Mouse (Mus musculus) liver, embryonic 16.5 days (tissue): ENCODE measurements around the gene Vmn2r85. TPM values are rescaled to one million over a fixed set of nuclear protein-coding genes. Genes with fewer than 3 reads are reported as not detected.
"Not testable (repeated sequence)": the region's sequence is repeated elsewhere in the genome, so short reads cannot be mapped to it uniquely, and the experiment has no call there.

Experiments
- ATAC-seq: fragments of 200-750 bp; cut with Nextera tagmentation; 2 replicates; pipeline ENCODE4 v1.8.0; 2017; ENCODE audit warnings: low read depth, mild to moderate bottlenecking, moderate number of reproducible peaks, moderate library complexity
- H3K27ac ChIP-seq: fragments of 300-500 bp; sonication (generic); 2 replicates; pipeline ENCODE4 v1.5.1; 2014; ENCODE audit warnings: mild to moderate bottlenecking, low read length
- H3K27me3 ChIP-seq: fragments of 300-500 bp; sonication (generic); 2 replicates; pipeline ENCODE4 v1.6.1; 2014; ENCODE audit warnings: low read depth, low read length, mixed read lengths; ENCODE audit not compliant: control insufficient read depth, insufficient read depth
- H3K36me3 ChIP-seq: fragments of 300-500 bp; sonication (generic); 2 replicates; pipeline ENCODE4 v1.6.1; 2014; ENCODE audit warnings: mild to moderate bottlenecking; ENCODE audit not compliant: control insufficient read depth, insufficient read depth
- H3K4me1 ChIP-seq: fragments of 300-500 bp; sonication (generic); 2 replicates; pipeline ENCODE4 v1.6.1; 2014; ENCODE audit warnings: low read depth, low read length, mixed read lengths; ENCODE audit not compliant: control insufficient read depth
- H3K4me2 ChIP-seq: fragments of 300-500 bp; sonication (generic); 2 replicates; pipeline ENCODE4 v1.6.1; 2014; ENCODE audit warnings: low read depth, low read length, mixed read lengths
- H3K4me3 ChIP-seq: fragments of 300-500 bp; sonication (generic); 2 replicates; pipeline ENCODE4 v1.5.1; 2014; ENCODE audit warnings: low read depth, mild to moderate bottlenecking, low read length
- H3K9ac ChIP-seq: fragments of 300-500 bp; sonication (generic); 2 replicates; pipeline ENCODE4 v1.6.1; 2014; ENCODE audit warnings: low read depth, low read length
- H3K9me3 ChIP-seq: fragments of 300-500 bp; sonication (generic); replicated peaks from 2 replicates; pipeline ENCODE4 v1.6.1; 2016; ENCODE audit warnings: low read length; ENCODE audit not compliant: control insufficient read depth
- WGBS: fragments of 180-500 bp; shearing (Covaris S2); extraction: QIAGEN DNeasy Blood & Tissue Kit; methylation state at CpG from one replicate; pipeline ENCODE4 v1.1.7; 2014; ENCODE audit not compliant: insufficient replicate concordance; 5-methylcytosine and 5-hydroxymethylcytosine counted together
- polyA plus RNA-seq: library from polyadenylated mRNA; unstranded; fragments of >200 nt; fragmentation: Nextera tagmentation; extraction: Ambion mirVana; gene quantifications from 2 replicates; pipeline ENCODE4 v1.2.1, GENCODE M21; 2015

The Vmn2r85 gene
- polyA plus RNA-seq: 0.01 TPM in 1 of 2 replicates, not detected in the other

- H3K9ac ChIP-seq, ATAC-seq, H3K27ac ChIP-seq, H3K36me3 ChIP-seq, H3K4me3 ChIP-seq, H3K4me1 ChIP-seq, H3K4me2 ChIP-seq, H3K27me3 ChIP-seq, H3K9me3 ChIP-seq: not testable (repeated sequence)
Observed at GRCm38 (mm10) chr10:130429603-130430002, at the start of gene Vmn2r85. Gene Vmn2r85, minus strand, starts transcription at chr10:130429703.

GRCm38 (mm10) chr10:130470311-130470760, 40.8 kb upstream of the Vmn2r85 start:
- peak overlapping the region; percentile 45 for H3K4me3 ChIP-seq
- H3K27ac ChIP-seq: no peak overlapping the region
- H3K9ac ChIP-seq: no peak overlapping the region
- WGBS: 4% methylated on average over 36 of the region's 36 CpGs
- H3K27me3 ChIP-seq: no peaks in the 10 kb centered on the region; the same call in 1 of the 2 replicates
- peak; percentile 54 for ATAC-seq
- H3K36me3 ChIP-seq: no peaks in the 10 kb centered on the region
- H3K4me1 ChIP-seq: no peaks in the 10 kb centered on the region; the same call in 1 of the 2 replicates
- H3K4me2 ChIP-seq: peak overlapping the region; percentile 52
- no peaks in the 10 kb centered on the region for H3K9me3 ChIP-seq

- H3K27ac ChIP-seq, H3K4me2 ChIP-seq, H3K36me3 ChIP-seq, H3K4me1 ChIP-seq, H3K9ac ChIP-seq, H3K4me3 ChIP-seq, H3K27me3 ChIP-seq, ATAC-seq, H3K9me3 ChIP-seq: not testable (repeated sequence)
- WGBS: 50% methylated on average over 1 of the region's 1 CpGs
Observed at GRCm38 (mm10) chr10:130455950-130456349, 26.4 kb upstream of the Vmn2r85 start, which contains the start of gene Vmn2r86. Gene Vmn2r86, minus strand, starts transcription at chr10:130456050.

- Histone ChIP-seq H3K4me3 (no peak overlapping the region), H3K4me1 (no peaks in the 10 kb centered on the region), H3K4me2 (no peak overlapping the region), H3K9me3 (no peaks in the 10 kb centered on the region), H3K9ac (no peak overlapping the region), H3K27me3 (no peaks in the 10 kb centered on the region), H3K36me3 (no peaks in the 10 kb centered on the region), H3K27ac (no peak overlapping the region)
- 78% methylated on average over 21 of the region's 21 CpGs for WGBS
- no peak for ATAC-seq
Observed at GRCm38 (mm10) chr10:130444776-130445175, 15.3 kb upstream of the Vmn2r85 start.

- H3K4me1 ChIP-seq, H3K27ac ChIP-seq, H3K9ac ChIP-seq, H3K4me3 ChIP-seq, H3K27me3 ChIP-seq, H3K4me2 ChIP-seq, H3K9me3 ChIP-seq, H3K36me3 ChIP-seq, ATAC-seq: not testable (repeated sequence)
- WGBS: 66% methylated on average over 11 of the region's 11 CpGs
Observed at GRCm38 (mm10) chr10:130434185-130434898, 4.8 kb upstream of the Vmn2r85 start.

GRCm38 (mm10) chr10:130422368-130422767, 7.1 kb downstream of the Vmn2r85 start:
- H3K4me3 ChIP-seq, H3K27ac ChIP-seq, H3K36me3 ChIP-seq, H3K4me1 ChIP-seq, H3K27me3 ChIP-seq, H3K4me2 ChIP-seq, H3K9ac ChIP-seq, H3K9me3 ChIP-seq, ATAC-seq: not testable (repeated sequence)
- 37% methylated on average over 2 of the region's 2 CpGs for WGBS

GRCm38 (mm10) chr10:130420401-130420800, 9.1 kb downstream of the Vmn2r85 start:
- no peak overlapping the region for H3K27ac ChIP-seq
- H3K9me3 ChIP-seq: no peaks in the 10 kb centered on the region
- H3K4me3 ChIP-seq: no peak overlapping the region
- H3K4me2 ChIP-seq: no peak overlapping the region
- no peaks in the 10 kb centered on the region for H3K27me3 ChIP-seq
- H3K36me3 ChIP-seq: no peaks in the 10 kb centered on the region
- H3K9ac ChIP-seq: no peak overlapping the region
- no peak for ATAC-seq
- WGBS: 50% methylated on average over 3 of the region's 3 CpGs
- H3K4me1 ChIP-seq: no peaks in the 10 kb centered on the region

GRCm38 (mm10) chr10:130419954-130420353, 9.5 kb downstream of the Vmn2r85 start:
- ATAC-seq: not testable (repeated sequence)
- 35% methylated on average over 2 of the region's 2 CpGs for WGBS

GRCm38 (mm10) chr10:130416352-130416751, 13.2 kb downstream of the Vmn2r85 start:
- H3K36me3 ChIP-seq, H3K4me2 ChIP-seq, H3K4me1 ChIP-seq, ATAC-seq, H3K9ac ChIP-seq, H3K9me3 ChIP-seq, H3K27ac ChIP-seq, H3K27me3 ChIP-seq, H3K4me3 ChIP-seq: not testable (repeated sequence)

More at GRCm38 (mm10) chr10:130419954-130420353, 9.5 kb downstream of the Vmn2r85 start:
- H3K4me3 ChIP-seq, H3K27ac ChIP-seq, H3K36me3 ChIP-seq, H3K9ac ChIP-seq, H3K9me3 ChIP-seq, H3K27me3 ChIP-seq, H3K4me2 ChIP-seq, H3K4me1 ChIP-seq: not testable (repeated sequence)
